8 mouse cellular contexts compared by ENCODE assay signal in genomic region chr10:127662666-127663253, GRCm38 (mm10). TPM values are rescaled to one million over a fixed set of nuclear protein-coding genes. Genes with fewer than 3 reads are reported as not detected.
DNase-seq lines count a peak whose midpoint lies in the region; ATAC-seq and TF ChIP-seq lines count a peak whose summit lies in the region.

No protein-coding gene starts in this region.

- 14% methylated on average over 19 of the region's 19 CpGs for WGBS in forebrain, embryonic 10.5 days
- WGBS in forebrain, embryonic 14.5 days: 20% methylated on average over 19 of the region's 19 CpGs
- WGBS in embryonic facial prominence, embryonic 14.5 days: 33% methylated on average over 11 of the region's 19 CpGs
- WGBS in intestine, embryonic 14.5 days: 26% methylated on average over 19 of the region's 19 CpGs
- WGBS in lung, embryonic 15.5 days: 24% methylated on average over 19 of the region's 19 CpGs

- peaks cover 84% of the 10 kb centered on the region for H3K4me1 ChIP-seq in forebrain, embryonic 10.5 days
- H3K4me1 ChIP-seq in forebrain, embryonic 14.5 days (ENCODE audit: control insufficient read depth, insufficient read depth, low read length): peaks cover 15% of the 10 kb centered on the region
- H3K4me1 ChIP-seq in E14TG2a.4 (replicated peaks; ENCODE audit: low read depth, low read length): peaks cover 91% of the 10 kb centered on the region
- peaks cover 38% of the 10 kb centered on the region for H3K4me1 ChIP-seq in embryonic facial prominence, embryonic 14.5 days (ENCODE audit: control insufficient read depth, insufficient read depth, low read length)
- H3K4me1 ChIP-seq in intestine, embryonic 14.5 days (replicated peaks; ENCODE audit: control insufficient read depth, insufficient read depth, low read length): peaks cover 59% of the 10 kb centered on the region
- peaks cover 68% of the 10 kb centered on the region for H3K4me1 ChIP-seq in lung, embryonic 15.5 days

- ATAC-seq in forebrain, embryonic 14.5 days: no peak
- no peak for ATAC-seq in embryonic facial prominence, embryonic 14.5 days (ENCODE audit: low read depth)
- ATAC-seq in intestine, embryonic 14.5 days (replicated peaks; ENCODE audit: low FRiP score, low TSS enrichment, low read depth): no peak
- ATAC-seq in lung, embryonic 15.5 days (ENCODE audit: borderline replicate concordance, extremely low read depth, low FRiP score, low TSS enrichment): no peak

- H3K36me3 ChIP-seq in forebrain, embryonic 10.5 days (replicated peaks): peaks cover 28% of the 10 kb centered on the region
- H3K36me3 ChIP-seq in forebrain, embryonic 14.5 days (ENCODE audit: control insufficient read depth, insufficient read depth, low read length): no peaks in the 10 kb centered on the region
- peaks cover 48% of the 10 kb centered on the region for H3K36me3 ChIP-seq in E14TG2a.4 (ENCODE audit: insufficient read depth, low read length)
- H3K36me3 ChIP-seq in embryonic facial prominence, embryonic 14.5 days (ENCODE audit: control insufficient read depth, insufficient read depth, low read length): peaks cover 49% of the 10 kb centered on the region
- H3K36me3 ChIP-seq in intestine, embryonic 14.5 days (ENCODE audit: control insufficient read depth, insufficient read depth, low read length): peaks cover 32% of the 10 kb centered on the region; the same call in 1 of the 2 replicates
- H3K36me3 ChIP-seq in lung, embryonic 15.5 days: peaks cover 46% of the 10 kb centered on the region

- peak overlapping the region; percentile 38 for H3K4me3 ChIP-seq in forebrain, embryonic 10.5 days
- H3K4me3 ChIP-seq in forebrain, embryonic 14.5 days (ENCODE audit: low read depth, low read length): no peak overlapping the region
- H3K4me3 ChIP-seq in E14TG2a.4 (replicated peaks; ENCODE audit: low read length): peak overlapping the region; percentile 65
- H3K4me3 ChIP-seq in embryonic facial prominence, embryonic 14.5 days (ENCODE audit: low read depth, low read length): peak overlapping the region; percentile 85
- no peak overlapping the region for H3K4me3 ChIP-seq in intestine, embryonic 14.5 days (ENCODE audit: low read depth, low read length)
- H3K4me3 ChIP-seq in lung, embryonic 15.5 days: peak overlapping the region; percentile 27

- H3K27me3 ChIP-seq in forebrain, embryonic 10.5 days (ENCODE audit: poor library complexity, severe bottlenecking): peaks cover 100% of the 10 kb centered on the region
- H3K27me3 ChIP-seq in forebrain, embryonic 14.5 days (replicated peaks; ENCODE audit: control insufficient read depth, insufficient read depth, low read length): peaks cover 57% of the 10 kb centered on the region
- peaks cover 35% of the 10 kb centered on the region for H3K27me3 ChIP-seq in E14TG2a.4 (ENCODE audit: insufficient read depth, low read length)
- no peaks in the 10 kb centered on the region for H3K27me3 ChIP-seq in embryonic facial prominence, embryonic 14.5 days (replicated peaks; ENCODE audit: control insufficient read depth, insufficient read depth, low read length)
- H3K27me3 ChIP-seq in intestine, embryonic 14.5 days (replicated peaks; ENCODE audit: control insufficient read depth, insufficient read depth, low read length): peaks cover 4% of the 10 kb centered on the region; the same call in 1 of the 2 replicates
- no peaks in the 10 kb centered on the region for H3K27me3 ChIP-seq in lung, embryonic 15.5 days

- no peaks in the 10 kb centered on the region for H3K9me3 ChIP-seq in forebrain, embryonic 10.5 days
- no peaks in the 10 kb centered on the region for H3K9me3 ChIP-seq in forebrain, embryonic 14.5 days (replicated peaks; ENCODE audit: control insufficient read depth, low read length)
- H3K9me3 ChIP-seq in E14TG2a.4 (ENCODE audit: low read length): no peaks in the 10 kb centered on the region
- H3K9me3 ChIP-seq in embryonic facial prominence, embryonic 14.5 days (ENCODE audit: control insufficient read depth, low read length): no peaks in the 10 kb centered on the region
- no peaks in the 10 kb centered on the region for H3K9me3 ChIP-seq in intestine, embryonic 14.5 days (ENCODE audit: control insufficient read depth, low read length)
- no peaks in the 10 kb centered on the region for H3K9me3 ChIP-seq in lung, embryonic 15.5 days

- no peak overlapping the region for H3K9ac ChIP-seq in forebrain, embryonic 14.5 days (ENCODE audit: low read length)
- peak overlapping the region; percentile 35; the same call in 1 of the 2 replicates for H3K9ac ChIP-seq in embryonic facial prominence, embryonic 14.5 days (ENCODE audit: low read depth, low read length)
- no peak overlapping the region for H3K9ac ChIP-seq in intestine, embryonic 14.5 days (ENCODE audit: low read length)
- peak overlapping the region; percentile 25 for H3K9ac ChIP-seq in lung, embryonic 15.5 days

- DNase-seq in forebrain, embryonic 10.5 days (ENCODE audit: extremely low spot score, low spot score): no peak
- DNase-seq in forebrain, embryonic 14.5 days (ENCODE audit: low spot score): no peak
- no peak for DNase-seq in embryonic facial prominence, embryonic 14.5 days (ENCODE audit: low spot score)
- DNase-seq in intestine, embryonic 14.5 days (ENCODE audit: low spot score): no peak
- peak; percentile 52 to 62 for DNase-seq in spleen, adult 18-20 months
- no peak for DNase-seq in layer of hippocampus, adult 11-12 months (ENCODE audit: low spot score)

- TF ChIP-seq CTCF in E14TG2a.4 (conservative IDR thresholded peaks at IDR 0.05; ENCODE audit: low read length): peak; percentile 15; the same call in 1 of the 2 replicates

- no peak overlapping the region for H3K4me2 ChIP-seq in forebrain, embryonic 14.5 days (ENCODE audit: low read length)
- peak overlapping the region; percentile 73 for H3K4me2 ChIP-seq in embryonic facial prominence, embryonic 14.5 days (ENCODE audit: low read depth, low read length)
- H3K4me2 ChIP-seq in intestine, embryonic 14.5 days (ENCODE audit: low read length): peak overlapping the region; percentile 44
- peak overlapping the region; percentile 81 for H3K4me2 ChIP-seq in lung, embryonic 15.5 days

- H3K27ac ChIP-seq in forebrain, embryonic 10.5 days: no peak overlapping the region
- H3K27ac ChIP-seq in forebrain, embryonic 14.5 days (ENCODE audit: low read depth, low read length): no peak overlapping the region
- peak overlapping the region; percentile 77 for H3K27ac ChIP-seq in embryonic facial prominence, embryonic 14.5 days (replicated peaks; ENCODE audit: low read depth, low read length)
- H3K27ac ChIP-seq in intestine, embryonic 14.5 days (ENCODE audit: low read depth): peak overlapping the region; percentile 69
- peak overlapping the region; percentile 92 for H3K27ac ChIP-seq in lung, embryonic 15.5 days

RNA-seq across cellular contexts. Expression of gene Nemp1, which starts 3.9 kb away (rescaled TPM):
- polyA plus RNA-seq in forebrain, embryonic 10.5 days (2016; fragmentation: Nextera tagmentation; extraction: Ambion mirVana): 9.9 and 10.0 TPM in 2 replicates
- 5.8 TPM in 2 replicates for polyA plus RNA-seq in forebrain, embryonic 14.5 days (2014; fragmentation: Nextera tagmentation; extraction: Ambion mirVana)
- 10.5 and 11.2 TPM in 2 replicates for polyA plus RNA-seq in embryonic facial prominence, embryonic 14.5 days (2014; fragmentation: Nextera tagmentation; extraction: Ambion mirVana)
- 8.8 and 8.9 TPM in 2 replicates for polyA plus RNA-seq in intestine, embryonic 14.5 days (2014; fragmentation: Nextera tagmentation; extraction: Ambion mirVana)
- 11.8 TPM in 2 replicates for polyA plus RNA-seq in lung, embryonic 15.5 days (2015; fragmentation: Nextera tagmentation; extraction: Ambion mirVana)

RNA-seq across cellular contexts. Expression of gene Nab2, which starts 5.6 kb away (rescaled TPM):
- polyA plus RNA-seq in forebrain, embryonic 10.5 days (2016; fragmentation: Nextera tagmentation; extraction: Ambion mirVana): 5.6 and 6.2 TPM in 2 replicates
- 1.8 and 1.9 TPM in 2 replicates for polyA plus RNA-seq in forebrain, embryonic 14.5 days (2014; fragmentation: Nextera tagmentation; extraction: Ambion mirVana)
- polyA plus RNA-seq in embryonic facial prominence, embryonic 14.5 days (2014; fragmentation: Nextera tagmentation; extraction: Ambion mirVana): 15.2 and 16.1 TPM in 2 replicates
- 7.4 and 7.5 TPM in 2 replicates for polyA plus RNA-seq in intestine, embryonic 14.5 days (2014; fragmentation: Nextera tagmentation; extraction: Ambion mirVana)
- 14.2 and 15.4 TPM in 2 replicates for polyA plus RNA-seq in lung, embryonic 15.5 days (2015; fragmentation: Nextera tagmentation; extraction: Ambion mirVana)

RNA-seq across cellular contexts. Expression of gene Stat6, which starts 20.0 kb away (rescaled TPM):
- polyA plus RNA-seq in forebrain, embryonic 10.5 days (2016; fragmentation: Nextera tagmentation; extraction: Ambion mirVana): 7.3 and 7.7 TPM in 2 replicates
- 3.4 and 3.7 TPM in 2 replicates for polyA plus RNA-seq in forebrain, embryonic 14.5 days (2014; fragmentation: Nextera tagmentation; extraction: Ambion mirVana)
- polyA plus RNA-seq in embryonic facial prominence, embryonic 14.5 days (2014; fragmentation: Nextera tagmentation; extraction: Ambion mirVana): 22.9 and 23.1 TPM in 2 replicates
- 28.5 and 29.4 TPM in 2 replicates for polyA plus RNA-seq in intestine, embryonic 14.5 days (2014; fragmentation: Nextera tagmentation; extraction: Ambion mirVana)
- 33.1 and 37.6 TPM in 2 replicates for polyA plus RNA-seq in lung, embryonic 15.5 days (2015; fragmentation: Nextera tagmentation; extraction: Ambion mirVana)

RNA-seq across cellular contexts. Expression of gene Lrp1, which starts 41.8 kb away (rescaled TPM):
- 66.5 and 67.4 TPM in 2 replicates for polyA plus RNA-seq in forebrain, embryonic 10.5 days (2016; fragmentation: Nextera tagmentation; extraction: Ambion mirVana)
- 60.2 and 81.2 TPM in 2 replicates for polyA plus RNA-seq in forebrain, embryonic 14.5 days (2014; fragmentation: Nextera tagmentation; extraction: Ambion mirVana)
- polyA plus RNA-seq in embryonic facial prominence, embryonic 14.5 days (2014; fragmentation: Nextera tagmentation; extraction: Ambion mirVana): 137 and 145 TPM in 2 replicates
- polyA plus RNA-seq in intestine, embryonic 14.5 days (2014; fragmentation: Nextera tagmentation; extraction: Ambion mirVana): 92.1 and 96.6 TPM in 2 replicates
- polyA plus RNA-seq in lung, embryonic 15.5 days (2015; fragmentation: Nextera tagmentation; extraction: Ambion mirVana): 72.6 and 73.6 TPM in 2 replicates

RNA-seq across cellular contexts. Expression of gene Myo1a, which starts 42.2 kb away (rescaled TPM):
- polyA plus RNA-seq in forebrain, embryonic 10.5 days (2016; fragmentation: Nextera tagmentation; extraction: Ambion mirVana): 0.40 and 0.44 TPM in 2 replicates
- polyA plus RNA-seq in forebrain, embryonic 14.5 days (2014; fragmentation: Nextera tagmentation; extraction: Ambion mirVana): 0.67 and 1.3 TPM in 2 replicates
- polyA plus RNA-seq in embryonic facial prominence, embryonic 14.5 days (2014; fragmentation: Nextera tagmentation; extraction: Ambion mirVana): 0.75 and 1.2 TPM in 2 replicates
- 11.5 and 15.3 TPM in 2 replicates for polyA plus RNA-seq in intestine, embryonic 14.5 days (2014; fragmentation: Nextera tagmentation; extraction: Ambion mirVana)
- polyA plus RNA-seq in lung, embryonic 15.5 days (2015; fragmentation: Nextera tagmentation; extraction: Ambion mirVana): 0.20 and 0.34 TPM in 2 replicates

Comparison
In these comparisons a context has a peak if more than half of its experiments do, and no peak if none do; other contexts are left out.
1. H3K4me3 ChIP-seq: peak in forebrain, embryonic 10.5 days (single experiment), E14TG2a.4 (single experiment), embryonic facial prominence, embryonic 14.5 days (single experiment) and lung, embryonic 15.5 days (single experiment); none in forebrain, embryonic 14.5 days (single experiment) and intestine, embryonic 14.5 days (single experiment).
2. DNase-seq: peak in spleen, adult 18-20 months (2 of 2); none in forebrain, embryonic 10.5 days (single experiment), forebrain, embryonic 14.5 days (single experiment), embryonic facial prominence, embryonic 14.5 days (single experiment), intestine, embryonic 14.5 days (single experiment) and layer of hippocampus, adult 11-12 months (single experiment).
3. H3K27ac ChIP-seq: peak in embryonic facial prominence, embryonic 14.5 days (single experiment), intestine, embryonic 14.5 days (single experiment) and lung, embryonic 15.5 days (single experiment); none in forebrain, embryonic 10.5 days (single experiment) and forebrain, embryonic 14.5 days (single experiment).
4. H3K9ac ChIP-seq: peak in embryonic facial prominence, embryonic 14.5 days (single experiment) and lung, embryonic 15.5 days (single experiment); none in forebrain, embryonic 14.5 days (single experiment) and intestine, embryonic 14.5 days (single experiment).